Mouse (Mus musculus): Measurements from ENCODE around the gene Iars.

DNA sequence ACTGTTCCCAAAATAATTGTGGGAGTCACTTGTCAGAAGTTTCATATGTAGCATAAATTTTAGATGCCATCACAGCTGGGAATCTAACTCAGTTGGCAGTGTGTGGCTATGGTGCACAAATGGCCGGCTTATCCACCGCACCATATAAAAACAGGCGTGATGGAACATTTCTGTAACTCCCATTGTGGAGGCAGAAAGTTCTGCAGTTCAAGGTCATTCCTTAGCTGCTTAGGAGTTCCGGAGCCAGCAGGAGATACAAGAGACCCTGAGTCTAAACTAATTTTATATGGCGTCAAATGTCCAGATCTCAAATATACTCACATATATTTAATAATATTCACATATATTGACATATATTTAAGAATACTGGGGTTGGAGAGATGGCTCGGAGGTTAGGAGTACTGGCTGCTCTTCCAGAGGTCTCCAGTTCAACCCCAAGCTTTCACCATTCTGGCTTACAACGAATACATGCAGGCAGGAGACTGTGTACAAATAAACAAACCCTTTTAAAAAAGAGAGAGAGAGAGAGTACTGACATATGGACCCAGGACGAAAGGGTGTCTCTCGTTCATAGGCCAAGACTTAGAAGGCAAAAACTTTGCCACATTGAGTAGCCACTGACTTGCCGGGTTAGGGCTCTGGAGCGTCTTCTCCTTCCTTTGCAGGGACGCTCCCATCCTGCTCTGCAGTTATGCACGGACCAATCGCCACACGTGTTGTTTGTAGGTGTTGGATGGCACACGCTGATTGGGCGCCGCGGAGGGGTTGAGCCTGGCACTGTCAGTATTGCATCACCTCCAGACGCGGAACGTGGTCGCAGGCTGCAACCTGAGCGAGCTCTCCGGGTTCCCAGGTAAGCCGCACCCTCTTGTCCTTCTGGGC, at the start of gene Iars:
- TF ChIP-seq CTCF (conservative IDR thresholded peaks at IDR 0.05; ENCODE audit: low read length) (no peak), NANOG (IDR thresholded peaks at IDR 0.05; ENCODE audit: borderline replicate concordance, low read length) (no peak)
